Mouse (Mus musculus): Measurements from ENCODE around the gene Zfp488.

Zfp488 gene

DNA sequence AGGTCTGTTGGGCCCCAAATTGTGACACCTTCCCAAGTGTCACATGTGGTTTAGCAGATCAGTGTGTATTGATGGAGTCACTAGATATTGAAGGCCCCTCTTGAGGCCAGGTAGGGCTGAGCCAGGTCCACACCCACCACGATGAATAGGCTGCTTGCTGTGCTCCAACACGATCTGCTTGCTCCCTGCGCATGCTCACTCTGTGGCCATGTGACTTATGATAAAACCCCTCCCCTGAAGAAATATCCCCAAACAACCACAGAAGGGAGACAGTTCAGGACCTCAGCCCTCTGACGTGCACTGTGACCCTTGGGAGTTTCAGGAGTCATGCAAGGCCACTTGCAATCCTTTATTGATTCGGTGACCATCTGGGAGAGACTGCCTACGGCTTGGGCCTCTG lies 32.4 kb downstream of the Zfp488 start:
- DNase-seq (ENCODE audit: low spot score) = no peak

DNA sequence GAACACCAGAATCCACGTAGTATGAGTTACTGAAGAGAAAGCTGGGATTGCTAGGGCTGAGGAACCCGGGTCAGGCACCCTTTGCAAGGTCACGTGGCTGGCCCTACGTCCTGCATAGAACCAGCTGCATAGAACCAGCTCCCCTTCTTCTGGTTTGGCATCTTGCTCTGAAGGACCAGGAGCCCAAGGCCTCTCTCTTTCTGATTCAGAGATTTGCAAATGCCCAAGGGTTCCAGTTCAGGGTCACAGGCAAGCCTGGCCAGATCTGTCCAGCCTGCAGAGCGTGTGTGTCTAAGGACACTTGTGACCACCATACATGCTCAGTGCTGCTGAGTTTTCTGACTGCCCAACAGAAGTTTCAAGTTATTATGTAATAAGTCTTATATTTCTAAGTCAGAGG lies 36.3 kb downstream of the Zfp488 start:
- no peak for DNase-seq (ENCODE audit: low spot score)

GRCm38 (mm10) chr14:33940739-33941138 lies 37.8 kb downstream of the Zfp488 start, which contains the start of gene Gdf2:
Gene Gdf2, plus strand, starts transcription at chr14:33941039.
- DNase-seq (ENCODE audit: low spot score) = no peak

GRCm38 (mm10) chr14:33939117-33939516 lies 39.4 kb downstream of the Zfp488 start:
- no peak for DNase-seq (ENCODE audit: low spot score)

DNA sequence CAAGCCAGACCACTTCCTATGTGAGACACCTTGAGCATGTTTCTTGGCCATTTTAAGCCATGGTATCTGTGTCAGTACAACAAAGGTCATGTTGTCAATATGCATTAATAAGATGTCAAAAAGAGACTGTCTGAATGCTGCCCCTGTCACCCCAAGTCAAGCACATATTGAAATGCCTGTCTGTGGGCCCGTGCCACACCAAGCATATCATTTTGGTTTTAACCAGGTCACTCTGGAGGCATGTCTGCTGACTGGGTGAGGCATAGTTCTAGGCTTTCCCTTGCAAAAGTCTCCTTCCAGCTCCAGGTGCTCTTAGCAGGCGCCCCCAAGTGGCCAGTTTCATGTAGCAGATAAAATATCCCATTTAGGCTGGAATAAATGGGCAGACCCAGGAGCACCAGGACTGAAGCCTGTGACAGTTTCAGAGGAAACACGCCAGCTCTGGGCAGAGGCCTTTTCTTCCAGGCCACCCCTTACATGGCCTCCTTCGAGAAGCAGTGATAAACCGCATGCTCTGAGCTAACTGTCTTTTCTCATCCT lies 44.7 kb downstream of the Zfp488 start:
- DNase-seq (ENCODE audit: low spot score) = no peak

GRCm38 (mm10) chr14:33932935-33933703 lies 45.4 kb downstream of the Zfp488 start:
- no peak for DNase-seq (ENCODE audit: low spot score)

DNA sequence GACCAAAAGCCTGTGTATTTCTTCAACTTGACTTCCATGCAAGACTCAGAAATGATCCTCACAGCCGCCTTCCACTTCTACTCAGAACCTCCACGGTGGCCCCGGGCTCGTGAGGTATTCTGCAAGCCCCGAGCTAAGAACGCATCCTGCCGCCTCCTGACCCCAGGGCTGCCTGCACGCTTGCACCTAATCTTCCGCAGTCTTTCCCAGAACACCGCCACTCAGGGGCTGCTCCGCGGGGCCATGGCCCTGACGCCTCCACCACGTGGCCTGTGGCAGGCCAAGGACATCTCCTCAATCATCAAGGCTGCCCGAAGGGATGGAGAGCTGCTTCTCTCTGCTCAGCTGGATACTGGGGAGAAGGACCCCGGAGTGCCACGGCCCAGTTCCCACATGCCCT lies 46.7 kb downstream of the Zfp488 start:
- no peak for DNase-seq (ENCODE audit: low spot score)

DNA sequence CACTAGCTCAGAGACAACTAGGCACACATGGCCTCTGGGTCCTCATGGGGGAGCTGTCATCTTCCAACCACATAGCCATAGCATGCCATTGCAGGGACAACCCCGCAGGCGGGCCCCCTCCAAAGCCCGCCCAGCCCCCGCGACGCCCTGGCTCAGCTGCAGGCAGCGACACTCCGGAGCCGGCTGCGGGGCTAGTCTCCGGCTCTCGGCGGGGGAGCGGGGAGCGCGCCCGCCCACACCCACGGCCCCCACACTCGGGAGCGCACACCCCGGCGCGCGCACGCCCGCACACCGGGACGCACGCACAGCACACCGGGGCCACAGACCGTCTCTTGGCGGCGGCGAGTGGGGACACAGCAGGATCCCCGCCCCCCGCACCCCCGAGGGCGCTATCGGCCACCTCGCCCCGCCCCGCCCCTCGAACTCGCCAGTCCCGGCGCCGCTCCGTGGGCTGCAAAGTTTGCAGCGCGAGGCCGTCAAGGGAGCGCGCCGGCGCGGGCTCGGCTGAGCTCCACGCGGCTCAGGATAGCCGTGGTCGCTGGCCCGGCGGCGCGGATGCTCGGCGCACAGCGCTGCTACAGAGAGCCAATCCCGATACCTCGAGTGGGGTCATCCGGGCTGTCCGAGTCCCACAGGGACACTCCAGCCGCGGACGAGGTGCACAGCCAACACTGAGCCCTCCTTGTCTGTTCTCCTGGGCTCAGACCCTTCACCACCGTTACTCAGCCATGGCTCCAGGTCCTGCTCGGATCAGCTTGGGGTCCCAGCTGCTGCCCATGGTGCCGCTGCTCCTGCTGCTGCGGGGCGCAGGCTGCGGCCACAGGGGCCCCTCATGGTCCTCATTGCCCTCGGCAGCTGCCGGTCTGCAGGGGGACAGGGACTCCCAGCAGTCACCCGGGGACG lies 55.1 kb downstream of the Zfp488 start, which contains the start of gene Gdf10:
Gdf10 (plus strand) TSS at position 420 of the 903 bp plus-strand sequence.
- no peak for DNase-seq (ENCODE audit: low spot score)

DNA sequence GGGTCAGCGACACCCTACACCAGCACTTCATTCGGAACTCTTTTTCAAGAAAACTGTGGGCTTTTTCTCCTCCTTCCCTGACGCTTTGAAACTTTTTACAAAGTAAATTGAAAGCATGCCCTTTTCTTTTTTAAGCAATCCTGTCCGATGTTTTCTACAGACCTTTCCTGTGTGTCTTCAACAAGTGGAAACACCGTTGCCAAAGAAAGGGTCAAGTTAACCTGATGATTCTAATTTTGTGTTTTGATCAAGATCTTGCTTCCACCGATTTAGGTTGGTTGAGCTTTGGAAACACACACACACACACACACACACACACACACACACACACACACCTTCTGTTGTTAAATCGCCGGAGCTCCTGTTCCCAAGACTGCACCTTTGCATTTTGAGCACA lies 55.8 kb downstream of the Zfp488 start:
- no peak for DNase-seq (ENCODE audit: low spot score)

GRCm38 (mm10) chr14:33920727-33921559 lies 57.6 kb downstream of the Zfp488 start:
- DNase-seq (ENCODE audit: low spot score) = no peak
